Mouse (Mus musculus) spleen, adult 2 months (tissue): ENCODE measurements around the gene Snx9.

Experiments
- CTCF ChIP-seq: fragments of 200-500 bp; IDR thresholded peaks from 2 replicates; pipeline ENCODE4 v1.5.1; 2011; ENCODE audit warnings: mild to moderate bottlenecking, inconsistent platforms; ENCODE audit not compliant: insufficient read depth, insufficient read length, insufficient replicate concordance; ENCODE audit errors: extremely low read depth
- POLR2A ChIP-seq: fragments of 200-500 bp; IDR thresholded peaks from 2 replicates; pipeline ENCODE4 v1.6.1; 2011; ENCODE audit warnings: low read depth, low read length, inconsistent platforms

DNA sequence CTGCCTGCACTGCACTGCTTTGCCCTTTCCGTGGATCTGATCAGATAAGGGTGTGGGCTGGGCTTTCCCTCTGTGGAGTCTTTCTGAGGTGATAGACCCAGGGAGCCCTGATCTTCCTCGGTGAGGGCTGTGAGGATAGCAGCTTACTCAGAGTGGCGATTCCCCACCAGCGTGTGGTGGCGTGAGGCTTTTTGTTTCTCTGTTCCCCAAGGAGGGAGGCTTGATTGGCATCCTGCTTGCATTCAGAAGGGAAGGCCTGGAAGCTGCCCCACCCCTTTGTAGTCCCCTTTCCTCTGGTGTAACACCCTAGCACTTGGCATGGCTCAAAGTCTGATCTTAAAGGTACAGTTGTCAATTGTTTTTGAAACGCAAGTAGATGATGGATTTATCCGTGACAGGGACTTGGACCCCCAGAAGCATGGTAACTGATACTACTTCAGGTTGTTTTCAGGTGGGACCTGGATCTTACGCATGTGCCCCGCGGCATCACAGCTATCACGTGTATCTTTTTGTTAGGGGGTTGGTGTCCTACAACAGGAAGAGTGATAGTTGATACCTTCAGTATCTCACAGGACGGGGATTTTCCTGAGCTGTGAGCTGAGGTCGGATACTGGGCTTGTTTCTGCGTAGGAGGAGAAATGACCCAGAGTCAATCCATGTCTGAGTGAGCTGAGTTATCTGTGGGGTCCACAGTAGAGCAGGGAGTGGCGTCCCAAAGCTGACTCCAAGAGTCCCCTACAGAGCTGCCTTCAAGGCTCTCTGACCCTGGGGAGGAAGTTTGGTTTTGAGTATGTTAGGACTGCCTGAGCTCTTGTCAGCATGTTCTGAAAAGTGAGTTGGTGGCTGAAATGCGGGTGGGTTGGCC, 136.2 kb downstream of the Snx9 start:
- TF ChIP-seq POLR2A (no peak), CTCF (no peak)
